Mouse (Mus musculus) urinary bladder, adult 18-20 months (tissue): ENCODE data around the gene Inca1.

Experiments
- DNase-seq, 2 experiments: peaks; one replicate each; pipeline ENCODE4 v3.0.0; 2022; ENCODE audit warnings: low spot score in 2 of 2, mixed read lengths in 2 of 2

Inca1 gene

DNA sequence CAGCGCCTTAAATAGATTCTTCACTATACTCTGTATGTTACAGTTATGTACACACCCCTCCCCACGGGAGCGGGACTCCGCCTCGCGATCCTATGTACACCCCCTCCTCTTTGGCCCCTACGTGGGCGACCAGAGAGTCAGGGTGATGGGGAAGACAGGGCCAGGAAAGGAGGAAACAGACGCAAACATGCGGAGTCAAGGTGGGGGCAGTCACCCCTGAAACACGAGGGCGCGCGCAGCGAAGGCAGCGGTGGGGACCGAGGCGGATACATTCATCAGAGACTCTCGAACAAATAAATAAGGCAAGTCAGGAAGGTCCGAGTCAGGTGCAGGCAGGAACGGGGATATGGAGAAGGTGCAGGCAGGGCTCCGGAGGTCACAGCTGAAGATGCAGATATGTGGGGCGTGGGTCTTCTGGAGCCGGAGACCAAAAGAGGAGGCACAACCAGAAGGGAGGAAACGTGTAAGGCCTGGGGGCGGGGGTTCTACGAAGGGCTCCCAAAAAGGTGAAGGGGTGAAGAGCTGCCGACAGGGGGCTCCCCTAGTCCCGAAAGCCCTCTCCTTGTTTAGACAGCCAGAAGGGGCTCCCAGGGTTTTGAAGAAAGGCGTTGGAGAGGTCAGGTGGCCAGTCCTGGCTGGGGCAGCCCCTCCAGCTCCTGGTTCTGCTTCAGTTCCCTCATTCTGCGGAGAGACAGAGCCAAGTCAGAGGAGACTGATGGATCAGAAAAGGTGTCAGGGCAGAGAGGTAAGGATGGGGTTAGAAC is 30.2 kb downstream of the Inca1 start:
- peak in 1 of 2 experiments; percentile 65 for DNase-seq

DNA sequence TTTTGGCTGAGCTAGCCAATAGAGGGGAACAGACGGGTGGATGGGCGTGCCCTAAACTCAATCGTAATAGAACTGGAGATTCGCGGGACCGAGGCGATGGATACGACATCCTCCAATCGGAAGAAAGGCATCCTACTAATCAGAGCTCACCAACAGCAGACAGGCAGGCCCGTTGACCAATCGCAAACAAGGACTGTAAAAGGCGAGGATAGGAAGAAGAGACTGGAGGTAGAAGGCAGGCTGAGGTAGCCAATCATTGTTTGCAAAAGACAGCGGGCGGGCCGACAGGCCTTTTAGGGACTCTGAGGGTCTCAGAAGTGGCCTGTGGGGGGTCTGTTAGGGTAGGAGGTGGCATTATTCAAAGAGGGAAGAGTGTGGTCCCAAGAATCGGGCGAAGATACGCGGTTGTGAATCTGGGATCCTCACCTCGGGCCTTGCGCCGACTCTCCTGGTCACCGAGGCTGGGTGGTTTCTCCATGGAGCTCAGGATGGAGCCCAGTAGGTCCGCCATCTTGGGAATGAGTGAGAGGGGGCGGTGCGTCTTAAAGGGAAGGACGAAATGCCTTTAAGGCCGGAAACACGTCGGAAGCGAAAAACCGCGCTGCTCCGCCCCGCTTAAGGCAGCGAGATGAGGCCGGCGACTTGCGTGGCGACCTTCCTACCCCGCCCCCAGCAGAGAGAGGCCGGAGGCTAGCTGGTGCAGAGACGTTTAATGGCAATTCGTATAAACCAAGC is 31.0 kb downstream of the Inca1 start, which contains the start of gene Spag7:
Gene Spag7, minus strand, starts transcription at position 646 of the 735 bp plus-strand sequence.
- DNase-seq, result peak; percentile 88 to 96

DNA sequence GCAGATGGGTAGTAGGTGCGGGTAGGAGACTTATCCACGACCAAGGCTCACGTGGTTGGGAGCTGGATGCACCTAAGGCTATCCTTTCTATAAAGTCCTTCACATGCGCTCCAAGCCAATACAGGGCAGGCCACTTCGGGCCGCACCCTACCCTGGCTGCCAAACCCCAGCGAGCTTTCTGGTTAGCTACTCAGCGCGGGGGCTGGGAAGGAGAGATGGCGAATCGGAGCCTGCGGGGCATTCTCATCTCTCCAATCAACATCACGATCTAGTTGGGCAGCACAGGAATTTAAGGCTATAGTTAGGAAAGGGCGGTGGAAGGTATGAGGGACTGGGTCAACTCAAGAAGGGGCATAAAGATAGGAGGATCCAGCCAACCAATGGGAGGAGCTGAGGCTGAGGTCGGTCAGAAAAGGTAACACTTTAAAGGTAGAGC is 31.6 kb downstream of the Inca1 start:
- peak in 1 of 2 experiments; percentile 61 for DNase-seq

- no peak for DNase-seq
These were observed 32.4 kb downstream of the Inca1 start for GRCm38 (mm10) chr11:70667271-70668150.

GRCm38 (mm10) chr11:70666687-70667086 is 33.3 kb downstream of the Inca1 start:
- DNase-seq, result no peak

DNA sequence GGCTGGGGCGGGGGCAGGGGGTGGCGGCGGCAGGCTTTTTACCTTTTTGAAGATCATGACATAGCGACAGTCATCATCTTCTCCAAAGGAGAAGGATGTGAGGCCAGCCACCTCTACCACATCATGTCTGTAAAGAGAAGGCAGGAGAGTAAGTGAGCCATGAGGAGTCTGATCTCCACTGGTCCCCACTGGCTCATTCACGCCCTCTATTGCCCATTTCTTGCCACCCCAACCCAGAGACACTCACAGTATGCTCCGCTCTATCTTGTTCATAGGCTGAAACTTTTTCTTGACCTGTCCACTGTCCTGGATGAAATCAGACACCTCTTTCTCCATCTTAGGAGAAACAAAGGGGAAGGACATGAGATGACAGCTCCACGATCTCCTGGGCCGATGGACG is 35.2 kb downstream of the Inca1 start:
- no peak for DNase-seq

DNA sequence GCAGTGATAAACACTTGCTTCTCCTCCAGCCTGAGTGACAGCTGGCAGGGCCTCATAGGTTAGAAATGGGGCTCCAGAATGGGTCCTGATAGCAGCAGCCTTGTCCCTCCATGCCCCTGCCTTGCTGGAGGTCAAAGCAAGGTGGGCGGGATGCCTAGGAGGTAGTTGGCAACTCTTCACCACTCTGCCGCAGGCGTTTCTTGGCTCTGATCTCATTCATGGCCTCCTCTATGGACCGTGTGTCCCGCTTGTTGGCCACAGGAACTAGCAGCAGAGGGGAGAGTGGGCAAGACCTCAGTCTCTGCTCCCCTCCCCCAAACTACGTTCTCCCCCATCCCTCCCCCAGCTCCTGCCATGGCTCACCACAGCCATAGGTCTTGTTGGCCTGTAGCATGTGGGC is 36.0 kb downstream of the Inca1 start:
- no peak for DNase-seq

DNA sequence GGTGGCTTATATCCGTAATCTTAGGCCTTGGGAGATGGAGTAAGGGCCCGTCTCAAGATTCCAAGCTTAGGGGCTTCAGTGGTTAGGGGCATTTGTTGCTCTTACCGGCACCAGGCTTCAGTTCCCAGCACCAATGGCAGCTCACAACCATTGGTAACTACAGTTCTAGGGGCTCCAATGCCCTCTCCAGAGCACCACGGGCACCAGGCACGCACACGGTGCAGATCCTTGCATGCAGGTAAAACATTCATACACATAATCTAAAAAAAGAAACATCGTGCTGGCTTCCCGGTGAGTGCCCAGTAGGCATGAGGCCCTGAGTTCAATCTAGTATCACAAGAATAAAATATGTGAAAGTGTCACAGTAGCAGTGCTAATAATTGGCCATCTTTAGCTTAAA is 36.9 kb downstream of the Inca1 start:
- DNase-seq, result no peak

DNA sequence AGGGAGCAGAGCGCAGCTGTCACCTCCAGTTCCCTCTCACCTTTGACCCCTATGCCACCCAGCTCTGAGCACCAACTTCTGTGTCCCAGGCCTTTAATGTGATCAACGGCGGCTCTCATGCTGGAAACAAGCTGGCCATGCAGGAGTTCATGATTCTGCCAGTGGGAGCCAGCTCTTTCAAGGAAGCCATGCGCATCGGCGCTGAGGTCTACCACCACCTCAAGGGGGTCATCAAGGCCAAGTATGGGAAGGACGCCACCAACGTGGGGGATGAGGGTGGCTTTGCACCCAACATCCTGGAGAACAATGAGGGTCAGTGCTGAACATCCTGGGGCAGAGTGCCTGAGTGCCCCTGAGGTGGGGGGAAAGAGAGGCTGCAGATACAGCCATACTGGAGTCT is 39.4 kb downstream of the Inca1 start:
- DNase-seq, result no peak

- DNase-seq, result no peak
These were observed 41.0 kb downstream of the Inca1 start for GRCm38 (mm10) chr11:70658942-70659341.

DNA sequence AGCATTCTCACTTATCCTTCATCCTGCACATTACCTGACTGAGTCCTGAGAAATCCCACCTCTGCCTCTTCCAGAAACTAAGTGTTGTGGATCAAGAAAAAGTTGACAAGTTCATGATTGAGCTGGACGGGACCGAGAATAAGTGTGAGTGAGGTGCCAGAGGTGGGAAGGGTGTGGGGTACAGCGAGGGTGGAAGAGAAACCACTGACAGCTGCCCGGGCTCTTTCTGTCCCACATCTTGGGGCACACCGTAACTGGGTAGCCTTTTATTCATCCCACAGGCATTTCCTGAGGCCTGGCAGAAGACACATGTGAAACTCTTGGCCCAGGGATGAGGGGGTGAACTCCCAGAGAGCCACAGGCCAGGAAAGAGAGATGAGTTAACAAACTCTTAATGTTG is 41.4 kb downstream of the Inca1 start:
- no peak for DNase-seq

GRCm38 (mm10) chr11:70657991-70658390 is 42.0 kb downstream of the Inca1 start:
- no peak for DNase-seq

DNA sequence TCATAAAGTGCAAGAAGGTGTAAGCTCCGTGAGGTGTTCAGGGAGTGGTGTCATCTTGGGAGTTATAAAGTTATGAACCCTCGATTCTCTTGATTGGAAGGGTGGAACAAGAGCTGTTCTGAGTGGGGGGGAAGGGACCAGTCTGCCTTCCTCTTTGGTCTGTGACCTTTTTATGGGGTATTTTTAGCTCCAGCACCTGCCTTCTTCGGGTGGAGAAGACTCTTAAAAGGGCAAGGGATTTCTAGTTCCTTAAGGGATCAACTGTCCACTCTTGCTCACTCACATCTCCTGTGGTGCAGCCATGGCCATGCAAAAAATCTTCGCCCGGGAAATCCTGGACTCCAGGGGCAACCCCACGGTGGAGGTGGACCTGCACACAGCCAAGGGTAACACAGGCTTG is 42.4 kb downstream of the Inca1 start:
- no peak for DNase-seq

DNA sequence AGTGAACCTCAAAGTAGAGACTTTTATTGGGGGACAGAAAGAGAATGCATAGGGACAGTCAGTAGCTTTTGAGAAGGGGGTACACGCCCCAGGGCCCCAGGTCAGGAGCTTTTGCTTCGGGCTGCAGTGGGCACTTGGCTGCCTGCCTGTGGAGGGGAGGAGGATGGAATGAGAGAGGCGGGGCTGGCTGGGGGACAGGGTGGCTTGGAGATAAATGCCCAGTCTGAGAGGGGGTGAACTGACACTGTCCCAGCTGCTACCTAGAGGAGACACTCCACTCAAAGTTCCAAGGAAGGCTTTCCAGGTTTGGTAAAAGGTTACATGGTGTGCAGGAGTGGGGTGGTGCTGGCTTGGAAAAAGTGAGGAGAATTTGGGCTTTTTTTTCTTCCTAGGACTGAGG is 43.0 kb downstream of the Inca1 start, which contains the start of gene Eno3:
Gene Eno3, plus strand, starts transcription at position 239 of the 400 bp plus-strand sequence.
- DNase-seq, result no peak

DNA sequence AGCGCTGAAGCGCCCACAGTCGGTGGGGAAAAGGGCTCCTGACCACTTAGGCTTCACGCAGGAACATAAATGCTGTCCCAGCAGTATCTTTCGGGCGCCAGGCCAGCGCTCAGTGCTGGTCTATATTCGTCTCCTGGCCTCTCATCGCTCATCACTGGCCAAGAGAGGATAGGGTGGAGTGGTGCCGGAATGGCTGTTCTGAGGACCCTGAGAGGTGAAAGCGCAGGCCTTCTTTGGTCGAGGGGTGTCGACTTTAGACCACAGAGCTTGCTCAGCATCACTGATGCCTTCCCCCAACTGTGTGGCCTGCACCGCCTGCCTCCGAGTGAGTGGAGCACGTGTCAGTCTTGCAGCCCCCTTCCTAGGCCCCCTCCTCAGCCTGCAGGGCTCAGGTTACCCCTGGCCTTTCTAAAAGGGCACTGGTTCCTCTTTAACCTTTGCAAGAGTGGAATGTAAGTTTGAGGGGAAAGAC is 43.5 kb downstream of the Inca1 start:
- DNase-seq, result no peak

DNA sequence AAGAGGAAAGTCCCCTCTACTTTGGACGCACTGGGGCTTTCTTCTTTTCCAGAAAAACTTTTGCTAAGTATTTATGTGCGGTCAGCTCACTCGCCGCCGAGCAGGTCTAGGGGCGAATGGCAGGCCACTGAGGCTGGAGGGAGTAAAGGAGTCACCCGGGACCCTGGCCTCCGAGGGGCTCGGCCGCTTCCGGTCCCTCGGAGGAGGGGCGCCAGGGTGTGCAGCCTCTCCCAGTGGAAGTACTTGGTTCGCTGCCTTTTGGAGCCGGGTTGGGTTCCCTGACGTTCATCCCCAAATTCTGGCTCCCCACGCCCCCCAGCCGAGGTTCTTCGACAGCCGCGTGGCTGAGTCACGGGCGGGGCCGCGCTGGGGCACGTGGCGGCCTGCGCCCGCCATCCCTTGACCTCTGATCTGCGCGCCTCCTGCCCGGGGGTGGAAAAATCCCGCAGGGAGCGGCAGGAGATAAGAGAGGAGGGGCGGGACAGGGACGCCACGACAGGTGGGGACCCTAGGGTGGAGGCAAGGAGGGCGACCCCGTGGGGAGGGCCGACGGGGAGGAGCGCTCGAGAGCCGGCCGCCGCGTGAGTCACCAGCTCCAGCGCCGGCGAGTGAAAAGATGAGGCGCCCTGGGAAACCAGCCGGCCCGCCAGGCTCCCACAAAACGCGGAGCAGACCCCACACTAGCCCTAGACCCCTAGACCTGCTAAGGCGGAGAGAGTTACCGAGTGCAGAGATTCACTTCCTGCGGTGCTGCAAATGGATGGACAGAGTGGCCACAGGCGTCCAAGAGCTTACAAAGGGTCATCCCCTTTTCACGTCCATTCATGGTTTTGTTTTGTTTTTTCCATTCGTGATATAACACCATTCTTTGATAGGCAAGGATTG is 44.1 kb downstream of the Inca1 start:
- peak; percentile 70 to 78 for DNase-seq

DNA sequence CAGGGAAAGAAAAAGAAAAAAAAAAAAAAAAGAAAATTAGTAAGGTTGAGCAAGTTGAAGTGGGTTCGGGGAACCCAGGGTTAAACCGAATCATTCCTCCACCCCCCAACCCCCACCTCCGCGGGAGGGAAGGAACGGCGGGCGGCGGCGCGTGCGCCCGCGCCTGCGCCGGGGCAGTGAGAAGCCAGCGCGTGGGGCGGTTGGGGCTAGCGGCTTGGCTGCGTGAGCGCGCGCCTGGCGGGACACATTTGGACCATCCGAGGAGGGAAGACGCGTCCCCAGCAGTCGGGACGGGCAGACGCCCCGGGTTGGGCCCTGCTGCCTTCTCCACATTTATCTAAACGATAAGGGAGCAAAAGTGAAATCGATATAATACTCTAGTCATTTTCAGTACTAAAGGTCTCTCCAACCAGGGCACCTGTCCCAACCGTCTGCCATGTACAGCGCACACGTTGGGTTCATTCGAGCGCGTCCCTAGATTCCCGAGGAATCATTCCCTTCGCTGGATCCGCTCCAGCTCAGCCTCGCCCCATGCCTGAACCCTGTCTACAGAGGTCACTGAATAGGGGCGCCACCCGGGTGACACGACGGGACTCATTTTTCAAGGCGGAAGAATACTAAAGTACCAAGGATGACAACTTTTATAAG is 44.9 kb downstream of the Inca1 start:
- peak; percentile 77 to 87 for DNase-seq

DNA sequence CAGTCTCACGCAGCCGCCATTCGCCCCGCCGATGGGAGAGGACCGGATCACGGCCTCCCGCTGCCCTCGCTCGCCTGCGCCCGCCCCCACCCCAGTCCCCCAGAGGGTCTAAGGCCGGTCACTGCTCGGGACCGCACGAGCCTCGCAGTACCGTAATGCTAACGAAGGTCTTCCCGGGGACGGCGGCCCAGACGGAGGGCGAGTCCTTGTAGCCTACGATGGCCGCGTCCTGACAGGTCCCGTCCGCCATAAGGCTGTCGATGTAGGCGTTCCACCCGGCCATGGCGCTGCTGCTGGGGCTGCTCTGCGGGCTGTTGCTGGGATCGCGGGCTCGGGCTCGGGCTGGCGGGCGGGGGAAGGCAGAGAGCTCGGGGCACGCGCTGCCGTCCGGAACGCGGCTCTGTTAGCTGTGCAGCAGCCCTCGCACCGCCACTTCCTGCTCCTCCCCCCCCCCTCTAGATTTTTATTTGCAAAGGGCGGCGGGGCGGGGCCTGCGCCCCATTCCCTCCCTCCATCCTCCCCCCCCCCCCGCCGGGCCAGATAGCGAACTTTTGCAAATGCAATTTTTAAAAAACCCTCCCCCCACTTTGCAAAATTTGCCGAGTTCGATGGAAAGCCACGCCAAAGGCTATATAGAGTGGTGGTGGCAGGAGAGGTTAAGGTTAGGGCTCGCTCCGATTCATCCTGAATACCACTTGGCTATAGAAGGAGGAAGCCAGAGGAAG is 45.6 kb downstream of the Inca1 start, which contains the start of gene Pfn1:
Gene Pfn1, minus strand, starts transcription at position 447 of the 725 bp plus-strand sequence.
- peak in 1 of 2 experiments; percentile 59 for DNase-seq
